Mouse (Mus musculus) adrenal gland, adult (tissue): ENCODE data around the gene Srrm3.

Experiments used
- DNase-seq, 2 experiments: peaks; one replicate each; pipeline ENCODE4 v3.0.0; 2022 to 2023; ENCODE audit warnings: low spot score in 1 of 2; ENCODE audit not compliant: inconsistent age in 2 of 2

Gene Srrm3

GRCm38 (mm10) chr5:135818491-135818890 is 11.8 kb downstream of the Srrm3 start:
- DNase-seq, result no peak

DNA sequence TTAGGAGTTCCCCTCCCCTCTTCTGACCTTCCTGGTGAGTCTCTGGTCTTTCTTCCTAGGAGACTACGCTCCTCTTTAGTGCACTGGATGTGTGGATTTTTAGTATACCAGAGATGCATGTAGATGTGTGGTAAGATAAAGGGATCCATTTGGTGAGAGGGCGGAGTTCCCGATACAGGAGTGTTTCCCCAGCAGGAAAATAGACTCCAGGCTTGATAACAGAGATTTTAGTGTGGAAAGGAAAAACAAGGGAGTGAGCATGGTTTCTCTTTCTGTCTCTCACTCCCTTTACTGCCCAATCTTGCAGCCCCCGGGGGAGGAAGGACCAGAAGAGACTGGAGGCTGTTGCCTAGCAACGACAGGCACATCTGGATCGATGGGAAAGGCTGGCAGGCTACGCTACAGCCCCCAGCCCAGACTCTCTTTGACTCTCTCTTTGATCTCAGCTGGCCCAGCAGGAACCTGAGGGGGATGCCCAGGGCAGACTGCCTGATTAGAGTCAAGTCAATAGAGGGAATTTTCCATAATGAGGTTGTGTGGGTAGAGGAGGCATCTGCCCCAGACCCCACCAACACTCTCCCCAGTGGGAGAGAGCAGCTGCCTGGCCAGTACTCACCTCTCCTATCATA is 15.7 kb downstream of the Srrm3 start:
- no peak for DNase-seq

GRCm38 (mm10) chr5:135824517-135824916 is 17.8 kb downstream of the Srrm3 start:
- DNase-seq, result peak in 1 of 2 experiments; percentile 46

DNA sequence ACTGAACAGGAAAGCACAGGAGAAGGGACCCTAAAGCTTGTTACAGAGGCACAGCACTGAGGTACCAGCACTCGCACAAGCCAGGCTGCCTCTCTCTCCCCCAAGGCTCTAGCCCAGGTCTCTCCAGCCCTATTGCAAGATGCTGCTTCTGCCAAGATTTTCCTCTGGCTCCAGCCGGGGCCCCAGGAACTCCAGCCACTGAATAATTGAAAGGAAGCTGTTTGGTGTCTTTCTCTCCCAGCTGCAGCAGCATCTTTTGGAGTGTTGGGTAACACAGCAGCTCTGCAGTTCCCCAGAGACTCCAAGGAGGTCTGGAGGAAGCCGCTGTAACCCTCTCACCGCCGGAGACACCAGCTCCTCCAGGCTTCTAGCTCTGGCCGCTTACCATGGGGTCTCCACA is 19.5 kb downstream of the Srrm3 start:
- no peak for DNase-seq

DNA sequence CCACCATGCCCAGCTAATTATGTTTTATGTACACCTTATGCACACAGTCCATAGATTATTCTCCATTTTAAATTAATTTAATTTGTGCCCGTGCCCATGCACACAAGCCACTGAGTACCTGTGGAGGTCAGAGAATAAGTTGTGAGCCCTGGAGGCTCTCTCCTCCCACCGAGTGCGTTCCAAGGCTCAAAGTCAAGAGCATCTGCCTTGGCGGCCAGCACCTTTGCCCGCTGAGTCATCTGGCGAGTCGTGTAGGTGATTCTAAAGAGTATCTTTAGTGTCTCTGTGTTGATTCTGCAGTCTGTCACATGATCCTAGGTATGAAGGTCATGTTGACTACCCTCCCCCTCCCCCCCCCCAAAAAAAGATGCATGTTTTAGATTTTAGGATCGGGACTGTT is 22.7 kb downstream of the Srrm3 start:
- DNase-seq, result no peak

GRCm38 (mm10) chr5:135832729-135833128 is 26.0 kb downstream of the Srrm3 start:
- DNase-seq, result no peak

DNA sequence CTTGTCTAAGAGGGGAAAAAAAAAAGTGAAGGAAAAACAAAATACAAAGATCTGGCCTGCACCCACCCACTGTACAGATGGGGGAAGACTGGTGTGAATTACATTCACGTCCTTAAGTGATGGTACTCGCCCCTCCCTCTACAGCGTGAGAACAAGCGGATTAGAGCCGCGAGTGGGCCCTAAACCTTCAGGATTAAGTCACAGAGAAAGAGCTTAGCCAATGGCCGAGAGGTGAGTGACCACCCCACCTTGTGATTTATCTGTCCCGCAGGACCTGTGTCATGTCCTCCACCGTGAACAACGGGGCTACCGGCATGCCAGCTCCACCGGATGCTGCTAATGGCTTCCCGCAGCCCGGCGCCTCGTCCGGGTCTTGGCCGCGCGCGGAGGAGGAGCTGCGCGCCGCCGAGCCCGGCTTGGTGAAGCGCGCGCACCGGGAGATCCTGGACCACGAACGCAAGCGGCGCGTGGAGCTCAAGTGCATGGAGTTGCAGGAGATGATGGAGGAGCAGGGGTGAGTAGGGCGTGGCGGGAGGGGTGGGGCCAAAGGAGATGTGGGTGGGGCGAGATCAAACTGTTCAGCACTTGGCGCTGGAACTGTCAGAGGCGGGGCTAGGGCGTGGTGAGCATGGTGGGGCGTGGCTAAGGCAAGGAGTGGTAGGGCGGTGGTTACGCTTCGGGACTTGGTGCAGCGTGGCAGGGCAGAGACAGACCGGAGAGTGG is 28.2 kb downstream of the Srrm3 start:
- peak; percentile 85 to 93 for DNase-seq

DNA sequence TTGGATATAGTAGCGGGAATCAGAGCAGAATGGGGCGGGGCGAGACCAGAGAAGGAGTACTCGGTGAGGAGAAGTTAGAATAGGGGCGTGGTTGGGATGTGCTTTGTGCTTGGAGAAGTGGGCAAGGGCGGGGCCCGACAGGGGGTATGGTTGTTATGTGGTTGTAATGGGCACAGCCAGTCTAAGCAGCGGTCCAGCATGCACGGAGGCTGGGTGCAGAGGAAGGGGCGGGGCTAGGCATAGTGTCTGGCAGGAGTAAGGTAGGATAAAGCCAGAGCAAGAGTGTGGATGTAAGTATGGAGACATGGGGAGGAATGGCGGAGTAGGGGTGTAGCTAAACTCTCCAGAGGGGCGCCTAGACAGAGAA is 28.8 kb downstream of the Srrm3 start:
- no peak for DNase-seq

- DNase-seq, result peak; percentile 57 to 80
Observed at GRCm38 (mm10) chr5:135835981-135836380, 29.3 kb downstream of the Srrm3 start.

DNA sequence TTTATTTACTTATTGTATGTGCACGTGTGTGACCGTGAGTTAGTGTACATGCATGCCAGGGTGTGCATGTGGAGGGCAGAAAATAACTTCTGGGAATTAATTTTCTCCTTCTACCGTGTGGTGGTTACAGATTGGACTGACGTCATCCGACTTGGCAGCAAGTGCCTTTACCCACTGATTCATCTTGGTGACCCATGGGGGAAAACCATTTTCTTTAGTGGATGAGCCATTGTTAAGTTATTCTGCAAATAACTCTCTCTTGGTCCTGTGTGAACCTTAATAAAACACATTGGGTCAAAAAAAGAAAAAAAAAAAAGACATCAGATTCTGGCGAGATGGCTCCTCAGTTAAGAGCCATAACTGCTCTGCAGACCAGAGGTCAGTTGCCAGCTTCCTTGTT is 35.0 kb downstream of the Srrm3 start:
- no peak for DNase-seq

GRCm38 (mm10) chr5:135843418-135843817 is 36.7 kb downstream of the Srrm3 start:
- DNase-seq, result peak; percentile 26 to 63

DNA sequence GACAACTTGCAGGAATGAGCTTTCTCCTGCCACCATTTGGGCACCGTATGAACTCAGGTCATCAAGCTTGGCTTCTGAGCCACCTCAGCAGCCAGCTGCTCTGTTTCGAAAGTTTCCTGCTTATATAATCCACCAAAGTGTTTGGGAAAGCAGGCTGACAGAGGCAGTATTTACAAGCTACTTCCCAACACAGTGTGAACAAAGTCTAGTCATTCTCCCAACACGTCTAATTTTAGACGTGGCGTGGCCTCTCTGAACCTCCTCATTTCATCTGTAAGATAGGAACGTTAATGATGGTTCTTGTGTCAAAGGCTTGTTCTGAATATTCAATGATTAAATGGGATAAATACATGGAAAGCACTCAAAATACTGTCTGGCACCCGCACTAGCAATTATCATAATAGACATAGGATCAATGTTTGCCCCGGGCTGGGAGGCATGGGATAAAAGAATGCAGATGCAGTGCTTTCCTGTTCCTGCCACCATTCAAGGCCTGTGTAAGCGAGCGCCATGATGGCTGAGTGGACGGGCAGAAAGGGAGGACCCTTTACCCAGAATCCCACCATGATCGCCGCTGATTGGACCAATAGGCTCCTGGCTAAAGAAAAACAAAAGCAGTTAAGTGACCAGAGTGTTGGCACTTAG is 39.1 kb downstream of the Srrm3 start:
- DNase-seq, result no peak

DNA sequence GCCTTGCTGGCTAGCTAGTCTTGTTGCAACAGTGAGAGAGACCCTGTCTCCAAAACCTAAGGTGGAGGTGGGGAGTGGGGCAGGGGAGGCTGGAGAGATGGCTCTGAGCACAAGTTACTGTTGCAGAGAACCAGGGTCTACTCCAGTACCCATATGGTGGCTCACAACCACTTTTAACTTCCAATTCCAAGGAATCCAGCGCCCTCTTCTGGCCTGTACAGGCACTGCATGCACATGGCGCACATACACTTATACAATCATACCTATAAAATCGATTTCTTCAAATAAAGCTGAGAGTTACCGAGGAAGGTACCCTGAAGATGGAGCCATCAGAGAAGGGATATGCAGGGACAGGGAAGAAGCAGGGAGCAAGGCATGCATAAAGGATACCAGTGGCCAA is 40.8 kb downstream of the Srrm3 start:
- DNase-seq, result no peak

DNA sequence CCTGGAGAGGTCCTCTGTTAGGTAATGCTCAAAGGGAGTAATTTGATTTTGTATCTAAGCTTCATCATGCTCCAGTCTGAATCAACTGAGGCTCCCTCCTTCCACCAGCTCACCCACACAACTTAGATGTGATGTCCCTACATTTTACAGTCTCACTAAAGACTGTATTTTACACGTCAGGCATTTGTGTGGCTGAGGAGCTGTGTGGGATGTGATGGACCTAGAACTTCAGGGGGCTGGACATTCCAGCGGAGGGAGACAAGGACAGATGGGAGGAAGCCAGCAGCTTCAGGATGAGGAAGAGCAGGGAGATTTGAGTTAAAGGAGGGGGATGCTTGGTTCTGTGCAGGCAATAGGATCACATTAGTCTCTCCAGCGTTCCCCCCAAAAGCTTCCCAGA is 41.2 kb downstream of the Srrm3 start:
- DNase-seq, result no peak

GRCm38 (mm10) chr5:135851024-135851423 is 44.3 kb downstream of the Srrm3 start:
- DNase-seq, result peak in 1 of 2 experiments; percentile 42

DNA sequence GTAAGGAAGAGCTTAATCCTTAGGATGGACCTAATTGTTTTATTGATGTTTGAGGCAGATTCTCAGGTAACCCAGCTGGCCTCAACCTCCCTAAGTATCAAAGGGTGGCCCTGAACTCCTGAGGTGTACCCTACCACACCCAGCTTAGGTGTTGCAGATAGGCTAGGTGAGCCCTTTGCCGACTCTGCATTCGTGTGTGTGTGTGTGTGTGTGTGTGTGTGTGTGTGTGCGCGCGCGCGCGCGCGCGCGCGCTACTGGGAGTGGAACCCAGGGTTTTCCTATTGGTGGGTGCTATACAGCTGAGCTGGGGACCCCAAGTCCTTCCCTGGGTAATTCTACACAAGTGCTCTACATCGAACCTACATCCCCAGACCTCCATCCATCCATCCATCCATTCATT is 44.8 kb downstream of the Srrm3 start:
- DNase-seq, result no peak

- DNase-seq, result no peak
Observed at GRCm38 (mm10) chr5:135852421-135852820, 45.7 kb downstream of the Srrm3 start.

GRCm38 (mm10) chr5:135853731-135854130 is 47.0 kb downstream of the Srrm3 start:
- DNase-seq, result no peak

DNA sequence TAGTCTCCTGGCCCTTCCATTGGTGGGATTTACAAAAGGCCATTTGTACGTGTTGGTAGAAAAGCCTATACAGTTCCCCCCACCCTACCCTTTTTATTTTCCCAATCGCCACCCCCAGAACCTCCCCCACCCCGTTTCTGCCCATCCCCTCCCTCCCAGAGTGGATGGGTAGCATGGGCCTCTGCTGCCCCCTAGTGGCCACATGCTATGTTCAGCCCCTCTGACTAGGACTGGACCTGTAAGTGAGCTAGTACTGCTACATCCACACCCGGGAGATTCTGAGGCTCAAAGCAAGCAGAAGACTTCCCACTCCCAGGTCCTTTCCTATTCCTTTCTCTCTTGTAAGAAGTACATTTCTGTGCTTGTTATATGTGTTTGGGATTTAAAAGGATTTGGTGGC is 48.5 kb downstream of the Srrm3 start:
- DNase-seq, result peak; percentile 68 to 90

GRCm38 (mm10) chr5:135866662-135867061 is 60.0 kb downstream of the Srrm3 start:
- no peak for DNase-seq

GRCm38 (mm10) chr5:135867637-135868593 is 61.2 kb downstream of the Srrm3 start:
- peak in 1 of 2 experiments; percentile 64 for DNase-seq
